Mouse (Mus musculus): ENCODE data around the gene Gtf2b.

Gtf2b gene

GRCm38 (mm10) chr3:142817506-142817905 lies 52.7 kb downstream of the Gtf2b start:
- peak; percentile 80 for DNase-seq (ENCODE audit: low read depth)

GRCm38 (mm10) chr3:142823606-142824005 lies 58.8 kb downstream of the Gtf2b start:
- DNase-seq (ENCODE audit: low read depth): no peak

- DNase-seq (ENCODE audit: low read depth): peak; percentile 38
Measured at GRCm38 (mm10) chr3:142826449-142827146, 61.8 kb downstream of the Gtf2b start.

GRCm38 (mm10) chr3:142832910-142833309 lies 68.1 kb downstream of the Gtf2b start:
- no peak for DNase-seq (ENCODE audit: low read depth)
